8 mouse cellular contexts compared by ENCODE assay signal in the genomic region with DNA sequence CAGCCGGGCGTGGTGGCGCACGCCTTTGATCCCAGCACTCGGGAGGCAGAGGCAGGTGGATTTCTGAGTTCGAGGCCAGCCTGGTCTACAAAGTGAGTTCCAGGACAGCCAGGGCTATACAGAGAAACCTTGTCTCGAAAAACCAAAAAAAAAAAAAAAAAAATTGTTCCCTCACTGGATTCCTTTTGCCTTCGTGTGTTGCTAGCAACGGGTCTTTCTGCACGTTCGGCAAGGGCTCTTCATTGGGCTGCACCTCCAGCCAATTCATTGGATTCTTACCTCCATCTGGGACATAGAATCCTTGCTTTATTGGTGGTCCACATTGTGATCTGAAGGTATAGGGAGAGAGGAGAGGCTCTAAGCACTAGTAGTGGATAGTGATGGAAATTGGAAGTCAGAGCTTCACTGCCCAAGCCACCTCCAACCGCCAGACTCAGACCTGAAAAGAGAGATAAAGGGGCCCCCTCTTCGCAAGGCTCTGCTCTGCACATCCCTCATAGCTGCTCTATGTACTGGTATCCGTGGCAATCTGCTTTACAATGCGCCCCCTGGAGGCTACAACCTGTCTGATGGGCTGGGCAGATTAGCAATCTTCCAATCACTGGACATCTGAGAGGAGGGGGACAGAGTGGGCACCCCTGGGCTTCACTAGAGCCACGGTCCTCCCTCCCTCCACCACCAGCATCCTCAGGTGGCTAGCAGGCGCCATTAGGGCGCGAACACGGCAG. TPM values are rescaled to one million over a fixed set of nuclear protein-coding genes. Genes with fewer than 3 reads are reported as not detected.
DNase-seq lines count a peak whose midpoint lies in the region; ATAC-seq lines count a peak whose summit lies in the region.

No protein-coding gene starts in this region.

- peak overlapping the region; percentile 36; the same call in 1 of the 2 replicates for H3K4me2 ChIP-seq in limb, embryonic 12.5 days
- H3K4me2 ChIP-seq in midbrain, embryonic 15.5 days: peak overlapping the region; percentile 44

- no peak overlapping the region for H3K27ac ChIP-seq in hindbrain, embryonic 10.5 days
- no peak overlapping the region for H3K27ac ChIP-seq in limb, embryonic 12.5 days
- no peak overlapping the region for H3K27ac ChIP-seq in midbrain, embryonic 15.5 days

- H3K4me1 ChIP-seq in hindbrain, embryonic 10.5 days (replicated peaks): peaks cover 24% of the 10 kb centered on the region
- H3K4me1 ChIP-seq in limb, embryonic 12.5 days (replicated peaks): peaks cover 11% of the 10 kb centered on the region
- peaks cover 14% of the 10 kb centered on the region for H3K4me1 ChIP-seq in midbrain, embryonic 15.5 days

- 0 out of 2 replicates have a peak overlapping the region, but pooled peaks have one; percentile 24 for H3K9ac ChIP-seq in limb, embryonic 12.5 days (replicated peaks)
- peak overlapping the region; percentile 45 for H3K9ac ChIP-seq in midbrain, embryonic 15.5 days

- H3K36me3 ChIP-seq in hindbrain, embryonic 10.5 days: no peaks in the 10 kb centered on the region
- H3K36me3 ChIP-seq in limb, embryonic 12.5 days: no peaks in the 10 kb centered on the region
- H3K36me3 ChIP-seq in midbrain, embryonic 15.5 days (replicated peaks): no peaks in the 10 kb centered on the region

- peak; percentile 68 to 72 for DNase-seq in adrenal gland, adult 18-20 months (ENCODE audit: low spot score in 2 of 2)
- DNase-seq in adrenal gland, postnatal 4 days (ENCODE audit: low spot score in 2 of 2): no peak
- DNase-seq in cerebellum, adult 9-11 months: peak; percentile 50
- DNase-seq in hindbrain, embryonic 10.5 days (ENCODE audit: low spot score): peak; percentile 67
- DNase-seq in thymus, postnatal 4 days: peak; percentile 74

- H3K4me3 ChIP-seq in hindbrain, embryonic 10.5 days: peak overlapping the region; percentile 18
- no peak overlapping the region for H3K4me3 ChIP-seq in limb, embryonic 12.5 days (replicated peaks)
- peak overlapping the region; percentile 19; the same call in 1 of the 2 replicates for H3K4me3 ChIP-seq in midbrain, embryonic 15.5 days

- ATAC-seq in CD4-positive, CD25-positive, alpha-beta regulatory T cell, adult 4 months: peak; percentile 75
- no peak for ATAC-seq in limb, embryonic 12.5 days (ENCODE audit: insufficient number of reproducible peaks, insufficient read depth, low FRiP score, low TSS enrichment, low read depth)
- ATAC-seq in midbrain, embryonic 15.5 days (replicated peaks): 0 out of 2 replicates have a peak, but pooled peaks have one; percentile 32

- peaks cover 59% of the 10 kb centered on the region for H3K27me3 ChIP-seq in hindbrain, embryonic 10.5 days (ENCODE audit: insufficient read depth, poor library complexity, severe bottlenecking)
- peaks cover 52% of the 10 kb centered on the region for H3K27me3 ChIP-seq in limb, embryonic 12.5 days
- peaks cover 39% of the 10 kb centered on the region for H3K27me3 ChIP-seq in midbrain, embryonic 15.5 days (replicated peaks)

- 45% methylated on average over 20 of the region's 20 CpGs for WGBS in hindbrain, embryonic 10.5 days
- WGBS in limb, embryonic 12.5 days: 45% methylated on average over 20 of the region's 20 CpGs
- 44% methylated on average over 20 of the region's 20 CpGs for WGBS in midbrain, embryonic 15.5 days

- no peaks in the 10 kb centered on the region for H3K9me3 ChIP-seq in hindbrain, embryonic 10.5 days
- H3K9me3 ChIP-seq in limb, embryonic 12.5 days: no peaks in the 10 kb centered on the region
- H3K9me3 ChIP-seq in midbrain, embryonic 15.5 days: no peaks in the 10 kb centered on the region

RNA-seq across cellular contexts. Expression of gene Kazald1, which starts 11.3 kb away (rescaled TPM):
- total RNA-seq in adrenal gland, adult 18-20 months (2021): 1 to 10 TPM; 5.2 to 7.4 TPM
- total RNA-seq in adrenal gland, postnatal 4 days (2021): 1 to 10 TPM; 7.5 TPM
- polyA plus RNA-seq in CD4-positive, CD25-positive, alpha-beta regulatory T cell, adult 4 months (2017; shearing (Covaris generic)): 1 to 10 TPM in 1 of 2 experiments, under 1 TPM in 1; 0.76 to 1.2 TPM
- polyA plus RNA-seq in hindbrain, embryonic 10.5 days (2016; fragmentation: Nextera tagmentation; extraction: Ambion mirVana): 1.3 and 8.9 TPM in 2 replicates
- polyA plus RNA-seq in limb, embryonic 12.5 days (2016; fragmentation: Nextera tagmentation; extraction: Ambion mirVana): 3.3 and 4.1 TPM in 2 replicates
- 1.3 TPM in 2 replicates for polyA plus RNA-seq in midbrain, embryonic 15.5 days (2015; fragmentation: Nextera tagmentation; extraction: Ambion mirVana)

RNA-seq across cellular contexts. Expression of gene Sfxn3, which starts 16.4 kb away (rescaled TPM):
- total RNA-seq in adrenal gland, adult 18-20 months (2021): 10 to 100 TPM; 50.1 to 51.8 TPM
- 10 to 100 TPM; 70.9 to 72.4 TPM for total RNA-seq in adrenal gland, postnatal 4 days (2021)
- polyA plus RNA-seq in CD4-positive, CD25-positive, alpha-beta regulatory T cell, adult 4 months (2017; shearing (Covaris generic)): 100 to 1,000 TPM in 1 of 2 experiments, 10 to 100 TPM in 1; 92.5 to 132 TPM
- 9.8 and 17.8 TPM in 2 replicates for polyA plus RNA-seq in hindbrain, embryonic 10.5 days (2016; fragmentation: Nextera tagmentation; extraction: Ambion mirVana)
- 18.3 and 19.2 TPM in 2 replicates for polyA plus RNA-seq in limb, embryonic 12.5 days (2016; fragmentation: Nextera tagmentation; extraction: Ambion mirVana)
- 89.6 and 97.2 TPM in 2 replicates for polyA plus RNA-seq in midbrain, embryonic 15.5 days (2015; fragmentation: Nextera tagmentation; extraction: Ambion mirVana)

RNA-seq across cellular contexts. Expression of gene Pdzd7, which starts 18.2 kb away (rescaled TPM):
- under 1 TPM; 0.13 to 0.48 TPM for total RNA-seq in adrenal gland, adult 18-20 months (2021)
- under 1 TPM; 0.25 to 0.34 TPM for total RNA-seq in adrenal gland, postnatal 4 days (2021)
- not detected for polyA plus RNA-seq in CD4-positive, CD25-positive, alpha-beta regulatory T cell, adult 4 months (2017; shearing (Covaris generic))
- polyA plus RNA-seq in hindbrain, embryonic 10.5 days (2016; fragmentation: Nextera tagmentation; extraction: Ambion mirVana): 0.26 and 0.40 TPM in 2 replicates
- polyA plus RNA-seq in limb, embryonic 12.5 days (2016; fragmentation: Nextera tagmentation; extraction: Ambion mirVana): 0.20 and 0.56 TPM in 2 replicates
- polyA plus RNA-seq in midbrain, embryonic 15.5 days (2015; fragmentation: Nextera tagmentation; extraction: Ambion mirVana): 3.2 and 4.1 TPM in 2 replicates

RNA-seq across cellular contexts. Expression of gene Lzts2, which starts 49.5 kb away (rescaled TPM):
- total RNA-seq in adrenal gland, adult 18-20 months (2021): 10 to 100 TPM; 70.6 to 72.7 TPM
- total RNA-seq in adrenal gland, postnatal 4 days (2021): 100 to 1,000 TPM; 107 to 119 TPM
- 1 to 10 TPM in 1 of 2 experiments, under 1 TPM in 1; 0.54 to 1.6 TPM for polyA plus RNA-seq in CD4-positive, CD25-positive, alpha-beta regulatory T cell, adult 4 months (2017; shearing (Covaris generic))
- 67.5 and 69.1 TPM in 2 replicates for polyA plus RNA-seq in hindbrain, embryonic 10.5 days (2016; fragmentation: Nextera tagmentation; extraction: Ambion mirVana)
- 105 TPM in 2 replicates for polyA plus RNA-seq in limb, embryonic 12.5 days (2016; fragmentation: Nextera tagmentation; extraction: Ambion mirVana)
- polyA plus RNA-seq in midbrain, embryonic 15.5 days (2015; fragmentation: Nextera tagmentation; extraction: Ambion mirVana): 25.2 and 28.6 TPM in 2 replicates

RNA-seq across cellular contexts. Expression of gene Mrpl43, which starts 57.5 kb away (rescaled TPM):
- 10 to 100 TPM; 45.2 to 48.3 TPM for total RNA-seq in adrenal gland, adult 18-20 months (2021)
- total RNA-seq in adrenal gland, postnatal 4 days (2021): 10 to 100 TPM; 49.9 to 51.2 TPM
- 10 to 100 TPM; 45.8 to 63.1 TPM for polyA plus RNA-seq in CD4-positive, CD25-positive, alpha-beta regulatory T cell, adult 4 months (2017; shearing (Covaris generic))
- polyA plus RNA-seq in hindbrain, embryonic 10.5 days (2016; fragmentation: Nextera tagmentation; extraction: Ambion mirVana): 75.6 and 83.0 TPM in 2 replicates
- polyA plus RNA-seq in limb, embryonic 12.5 days (2016; fragmentation: Nextera tagmentation; extraction: Ambion mirVana): 77.5 and 78.5 TPM in 2 replicates
- polyA plus RNA-seq in midbrain, embryonic 15.5 days (2015; fragmentation: Nextera tagmentation; extraction: Ambion mirVana): 86.9 and 88.0 TPM in 2 replicates

Comparison
In these comparisons a context has a peak if more than half of its experiments do, and no peak if none do; other contexts are left out.
1. DNase-seq: peak in adrenal gland, adult 18-20 months (2 of 2), cerebellum, adult 9-11 months (single experiment), hindbrain, embryonic 10.5 days (single experiment) and thymus, postnatal 4 days (single experiment); none in adrenal gland, postnatal 4 days (0 of 2).